Mouse (Mus musculus): ENCODE data around the gene Fbxo2. TPM values are rescaled to one million over a fixed set of nuclear protein-coding genes. Genes with fewer than 3 reads are reported as not detected.
"Not testable (repeated sequence)": the region's sequence is repeated elsewhere in the genome, so short reads cannot be mapped to it uniquely, and the experiment has no call there.

Fbxo2 gene
- total RNA-seq, 2 experiments from 2014 or later: not detected

GRCm38 (mm10) chr4:148169586-148169985 is 9.2 kb downstream of the Fbxo2 start:
- no peak for DNase-seq
- intact Hi-C loops (cut with DNase I): loop anchor here (2.0 to 5.0 kb wide), 2 partner anchors 119 to 438 kb away; no protein-coding TSS in a partner anchor

DNA sequence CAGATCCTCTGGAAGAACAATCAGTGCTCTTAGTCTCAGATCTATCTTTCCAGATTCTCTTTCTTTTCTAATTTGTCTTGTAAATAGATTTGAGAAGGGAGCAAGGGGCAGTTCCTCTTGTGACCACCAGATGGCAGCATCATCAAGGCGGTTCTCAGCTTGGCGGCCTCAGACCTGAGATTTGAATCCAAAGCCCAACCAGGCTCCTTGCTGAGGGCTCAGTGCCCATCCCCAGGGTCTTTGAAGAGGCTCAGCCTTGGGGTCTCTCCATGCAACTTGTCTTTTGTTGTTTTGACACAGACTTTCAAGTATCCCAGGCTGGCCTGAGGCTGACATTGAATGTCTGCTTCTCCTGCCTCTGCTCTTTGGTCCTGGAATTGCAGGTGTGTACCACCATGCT is 10.4 kb downstream of the Fbxo2 start:
- intact Hi-C loops (cut with DNase I): loop anchor here (2.0 kb wide), 1 partner anchor 264 kb away; no protein-coding TSS in a partner anchor
- peak; percentile 44 to 72 for DNase-seq

DNA sequence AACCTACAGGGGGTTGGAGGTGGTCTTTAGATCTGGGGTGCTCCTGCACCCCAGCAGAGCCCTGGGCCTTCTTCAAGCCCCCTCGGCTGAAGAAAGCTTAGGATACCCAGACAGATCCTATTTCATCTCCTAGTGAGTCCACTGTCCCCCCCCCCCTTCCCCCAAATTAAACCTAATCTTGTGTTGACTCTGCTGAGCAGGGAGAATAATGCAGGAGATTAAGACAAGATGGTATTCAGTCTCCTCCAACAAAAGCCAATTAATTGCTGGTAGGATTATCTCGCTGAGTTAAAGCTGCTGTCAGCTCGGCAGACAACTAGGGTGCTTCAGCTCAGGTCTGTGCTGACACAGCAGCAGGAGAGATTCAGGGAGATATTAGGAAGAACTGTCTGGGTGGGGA is 10.8 kb downstream of the Fbxo2 start:
- no peak for DNase-seq
- intact Hi-C loops (cut with DNase I): loop anchor here (2.0 kb wide), 1 partner anchor 264 kb away; no protein-coding TSS in a partner anchor

- DNase-seq: no peak
- intact Hi-C loops (cut with DNase I): no loop called here
Measured at GRCm38 (mm10) chr4:148173811-148174494, 13.5 kb downstream of the Fbxo2 start.

DNA sequence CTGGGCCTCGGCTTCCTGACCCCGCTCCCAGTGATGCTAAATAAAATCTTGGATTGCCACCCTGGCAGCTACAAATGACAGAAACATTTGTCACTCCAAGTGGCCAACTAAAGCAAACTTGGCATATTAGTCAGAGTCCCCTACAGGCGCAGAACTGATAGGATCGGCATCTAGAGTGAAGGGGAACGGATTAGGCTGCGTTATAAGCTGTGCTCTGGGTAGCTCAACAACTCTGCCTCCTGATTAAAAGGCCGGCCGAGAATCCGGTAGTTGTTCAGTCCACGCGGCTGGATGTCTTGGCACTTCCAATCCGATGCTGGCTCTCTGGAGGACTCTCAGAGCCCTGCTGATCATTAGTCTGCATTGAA is 14.1 kb downstream of the Fbxo2 start:
- intact Hi-C loops (cut with DNase I): no loop called here

GRCm38 (mm10) chr4:148176603-148177002 is 16.2 kb downstream of the Fbxo2 start:
- intact Hi-C loops (cut with DNase I); DNase-seq: not testable (repeated sequence)

More for the DNA sequence above, 14.1 kb downstream of the Fbxo2 start:
- DNase-seq: no peak

DNA sequence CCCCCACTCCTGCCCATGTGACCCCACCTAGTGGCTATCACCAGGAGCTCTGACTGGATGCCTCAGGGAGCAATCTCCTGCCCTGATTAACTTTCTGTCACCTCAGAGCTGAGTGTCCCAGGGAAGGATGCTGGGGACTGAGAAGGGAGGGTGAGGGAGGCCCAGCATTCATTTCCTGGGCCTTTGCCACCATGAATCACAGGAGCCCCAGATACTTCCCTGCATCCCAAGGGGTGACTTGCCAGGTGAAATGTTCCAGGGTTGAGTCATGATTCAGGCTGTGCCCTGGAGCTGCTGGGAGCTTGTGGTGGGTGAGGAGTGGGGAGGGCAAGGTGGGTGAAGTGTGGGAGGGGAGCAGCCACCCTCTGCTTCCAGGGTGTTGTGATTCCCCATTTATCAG is 17.3 kb downstream of the Fbxo2 start:
- no peak for DNase-seq
- intact Hi-C loops (cut with DNase I): no loop called here

DNA sequence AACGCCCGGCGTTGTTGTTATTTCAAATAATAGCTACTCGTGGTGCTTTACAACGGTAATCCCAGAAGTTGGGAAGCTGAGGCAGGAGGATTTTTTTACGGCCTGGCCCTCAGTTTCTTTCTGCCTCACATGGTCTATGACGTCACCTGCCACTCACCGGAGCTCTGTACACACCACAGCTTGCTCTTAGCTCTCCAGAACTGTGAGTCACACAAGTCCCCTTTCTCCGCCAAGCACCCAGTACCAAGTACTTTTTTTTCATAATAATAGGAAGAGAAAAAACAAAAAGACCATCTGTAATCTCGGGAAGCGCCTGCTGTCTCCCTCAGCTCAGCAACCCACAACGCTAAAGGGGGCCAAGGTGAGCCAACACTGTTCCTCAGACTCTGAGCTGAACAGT is 21.1 kb downstream of the Fbxo2 start:
- intact Hi-C loops (cut with DNase I): no loop called here
- no peak for DNase-seq

GRCm38 (mm10) chr4:148182363-148182762 is 21.9 kb downstream of the Fbxo2 start:
- no peak for DNase-seq
- intact Hi-C loops (cut with DNase I): no loop called here

GRCm38 (mm10) chr4:148184564-148184963 is 24.1 kb downstream of the Fbxo2 start:
- no peak for DNase-seq
- intact Hi-C loops (cut with DNase I): no loop called here

GRCm38 (mm10) chr4:148185819-148186218 is 25.4 kb downstream of the Fbxo2 start:
- DNase-seq: no peak
- intact Hi-C loops (cut with DNase I): no loop called here

- intact Hi-C loops (cut with DNase I); DNase-seq: not testable (repeated sequence)
Measured at GRCm38 (mm10) chr4:148188767-148189166, 28.3 kb downstream of the Fbxo2 start.

GRCm38 (mm10) chr4:148192707-148193245 is 32.4 kb downstream of the Fbxo2 start:
- intact Hi-C loops (cut with DNase I): no loop called here

DNA sequence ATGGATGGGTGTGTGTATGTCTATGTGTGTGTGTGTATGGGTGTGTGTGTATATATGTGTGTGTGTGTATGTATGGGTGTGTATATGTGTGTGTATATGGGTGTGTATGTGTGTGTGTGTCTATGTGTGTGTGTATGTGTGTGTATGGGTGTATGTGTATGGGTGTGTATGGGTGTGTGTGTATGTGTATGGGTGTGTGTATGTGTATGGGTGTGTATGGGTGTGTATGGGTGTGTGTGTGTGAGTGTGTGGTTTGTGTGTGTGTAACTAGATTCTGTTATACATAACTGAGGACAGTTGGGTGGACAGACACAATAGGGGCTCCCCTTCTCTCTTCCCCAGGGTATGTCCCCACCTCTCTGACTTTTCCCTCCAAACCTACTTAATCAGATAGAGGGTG is 34.0 kb downstream of the Fbxo2 start:
- no peak for DNase-seq
- intact Hi-C loops (cut with DNase I): no loop called here

More at GRCm38 (mm10) chr4:148192707-148193245, 32.4 kb downstream of the Fbxo2 start:
- DNase-seq: no peak

DNA sequence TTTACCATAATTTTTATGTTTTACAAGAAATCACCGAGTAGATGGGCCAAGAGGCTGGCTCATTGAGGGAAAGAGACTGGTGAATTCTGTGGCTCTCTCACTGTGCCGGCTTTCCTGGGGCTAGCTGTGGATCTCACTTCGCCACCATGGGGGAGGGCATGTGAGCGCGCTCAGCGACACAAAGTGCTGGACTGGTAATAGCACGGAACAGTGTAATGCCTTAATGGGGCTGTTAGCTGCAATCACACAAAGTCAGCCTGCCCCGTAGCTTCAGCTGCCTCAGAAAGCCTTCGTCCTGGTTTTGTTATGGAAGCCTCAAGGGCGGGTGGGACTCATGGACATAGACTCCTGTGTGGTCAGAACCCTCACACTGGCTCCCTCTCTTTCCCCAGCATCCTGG is 38.3 kb downstream of the Fbxo2 start:
- no peak for DNase-seq
- intact Hi-C loops (cut with DNase I): no loop called here

DNA sequence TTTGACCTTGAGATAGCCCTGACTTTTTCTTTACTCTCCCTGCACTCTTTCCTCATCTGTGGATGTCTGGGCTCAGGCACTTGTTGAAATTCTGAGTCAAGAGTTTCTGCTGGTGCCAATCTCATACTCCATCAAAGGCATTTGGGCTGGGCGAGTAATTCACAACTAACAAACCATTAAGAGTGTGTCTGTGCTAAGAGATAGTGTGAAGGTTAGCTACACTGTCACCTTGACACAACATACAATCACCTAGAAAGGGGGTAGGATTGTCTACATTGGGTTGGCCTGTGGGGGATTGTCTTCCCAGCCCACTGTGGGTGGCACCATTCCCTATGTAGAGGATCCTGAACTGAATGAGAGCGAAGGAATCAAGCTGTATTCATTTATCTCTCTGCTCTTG is 43.1 kb downstream of the Fbxo2 start:
- DNase-seq: no peak
- intact Hi-C loops (cut with DNase I): no loop called here

DNA sequence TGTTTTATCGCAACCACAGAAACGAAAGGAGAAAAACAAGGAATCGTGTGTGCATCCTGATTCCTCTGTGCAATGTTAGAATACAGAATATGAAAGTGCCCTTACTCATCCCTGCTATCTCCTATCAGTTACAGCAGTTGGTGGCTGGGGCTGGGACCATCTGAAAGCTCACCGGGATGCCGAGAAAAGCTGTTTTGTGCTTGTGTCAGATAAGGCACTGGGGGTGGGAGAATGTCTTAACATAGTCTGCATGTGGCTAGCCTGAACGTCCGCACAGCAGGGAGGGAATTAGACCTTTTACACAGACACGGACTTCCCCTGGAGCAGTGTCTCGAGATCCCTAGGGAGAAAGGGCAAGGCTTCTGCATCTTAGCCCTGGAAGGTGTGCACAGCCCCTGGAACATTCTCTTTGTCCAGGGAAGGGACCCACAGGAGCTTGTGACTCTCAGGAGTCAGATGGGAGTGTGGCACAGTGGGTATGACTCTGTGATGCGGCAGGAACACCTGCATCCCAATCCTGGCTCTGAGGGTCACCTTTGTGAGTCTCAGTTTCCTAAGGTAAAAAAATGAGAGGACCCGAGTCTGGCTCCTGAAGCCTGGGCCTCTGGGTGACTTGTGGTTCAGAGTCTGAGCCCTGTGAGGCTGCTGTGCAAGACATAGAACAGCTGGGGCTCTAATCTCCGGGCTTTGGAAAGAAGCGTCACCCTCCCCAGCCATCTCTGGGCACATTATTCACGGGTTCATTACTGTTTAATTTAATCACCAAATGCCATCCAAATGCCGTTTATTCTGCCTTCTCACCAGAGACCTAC is 43.8 kb downstream of the Fbxo2 start:
- intact Hi-C loops (cut with DNase I): no loop called here
- no peak for DNase-seq

- DNase-seq: no peak
- intact Hi-C loops (cut with DNase I): no loop called here
Measured at GRCm38 (mm10) chr4:148204873-148205232, 44.4 kb downstream of the Fbxo2 start.

DNA sequence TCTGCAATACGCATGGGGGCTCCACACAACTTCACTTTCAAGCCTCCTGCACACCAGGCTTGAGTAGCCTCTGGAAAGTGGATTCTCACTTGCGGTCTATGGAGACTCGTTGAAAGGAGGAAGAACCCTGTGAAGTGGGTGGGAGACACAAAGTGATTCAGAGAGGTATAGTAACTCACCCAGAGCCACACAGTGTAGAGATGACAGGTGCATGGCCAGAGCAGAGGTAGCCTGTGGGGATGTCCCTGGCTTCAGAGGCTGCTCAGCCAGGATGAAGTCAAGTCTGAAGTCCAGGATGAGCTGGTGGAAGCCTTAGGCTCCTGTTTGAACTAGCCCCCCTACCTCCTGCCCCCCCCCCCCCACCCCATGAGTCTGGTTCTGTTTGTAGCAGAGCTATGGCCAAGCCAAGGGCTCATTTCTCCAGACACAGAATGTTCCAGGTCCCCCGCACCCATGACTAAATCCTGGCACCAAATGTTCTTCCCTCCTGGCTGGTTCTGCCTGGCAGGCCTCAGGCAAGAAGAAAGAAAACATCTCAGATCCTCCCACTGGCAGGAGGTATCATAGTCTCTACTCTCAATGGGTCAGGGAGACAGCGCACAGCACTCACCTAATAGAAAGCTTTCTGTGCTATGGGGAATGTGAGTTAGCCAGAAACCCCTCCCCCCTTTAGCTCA is 54.2 kb downstream of the Fbxo2 start:
- intact Hi-C loops (cut with DNase I): no loop called here
- no peak for DNase-seq

GRCm38 (mm10) chr4:148215264-148215900 is 55.0 kb downstream of the Fbxo2 start:
- DNase-seq: no peak
- intact Hi-C loops (cut with DNase I): no loop called here

Data from heart, postnatal 10 days (tissue).